Mouse (Mus musculus) kidney, adult 2 months (tissue): ENCODE data around the gene H2al1m.

Experiments used
- CTCF ChIP-seq: fragments of 200-500 bp; conservative IDR thresholded peaks from 2 replicates; pipeline ENCODE4 v1.5.1; 2011; ENCODE audit warnings: low read depth, mild to moderate bottlenecking, control low read depth, low read length, moderate library complexity, mixed read lengths; ENCODE audit not compliant: insufficient read depth, insufficient read length
- POLR2A ChIP-seq: fragments of 200-500 bp; IDR thresholded peaks from one replicate; pipeline ENCODE4 v1.6.1; 2011; ENCODE audit warnings: low read depth, low read length, control low read depth

- no peak for TF ChIP-seq CTCF
- no peak for TF ChIP-seq POLR2A
Measured at GRCm38 (mm10) chrX:9302791-9303190, 19.2 kb downstream of the H2al1m start.
